Mouse (Mus musculus) 416B (cell line): Measurements from ENCODE around the gene Mfsd4b1.
"Not testable (repeated sequence)": the region's sequence is repeated elsewhere in the genome, so short reads cannot be mapped to it uniquely, and the experiment has no call there.

ENCODE experiments used
- DNase-seq: peaks from one replicate; pipeline ENCODE4 v3.0.0; 2011; ENCODE audit warnings: low read depth

Gene Mfsd4b1

GRCm38 (mm10) chr10:40034956-40035355 is 9.9 kb upstream of the Mfsd4b1 start:
- DNase-seq: no peak

GRCm38 (mm10) chr10:40032897-40033296 is 7.8 kb upstream of the Mfsd4b1 start:
- no peak for DNase-seq

- DNase-seq: no peak
Measured at GRCm38 (mm10) chr10:40030716-40031115, 5.6 kb upstream of the Mfsd4b1 start.

- DNase-seq: no peak
Measured at GRCm38 (mm10) chr10:40029610-40030009, 4.5 kb upstream of the Mfsd4b1 start.

GRCm38 (mm10) chr10:40028091-40028490 is 3.0 kb upstream of the Mfsd4b1 start:
- DNase-seq: no peak

GRCm38 (mm10) chr10:40026546-40026945 is 1.5 kb upstream of the Mfsd4b1 start:
- no peak for DNase-seq

- DNase-seq: no peak
Measured at GRCm38 (mm10) chr10:40025560-40025959, 492 bp upstream of the Mfsd4b1 start.

- DNase-seq: no peak
Measured at GRCm38 (mm10) chr10:40020401-40020800, 4.7 kb downstream of the Mfsd4b1 start.

- DNase-seq: no peak
Measured at GRCm38 (mm10) chr10:40019492-40019891, 5.6 kb downstream of the Mfsd4b1 start.

GRCm38 (mm10) chr10:40018261-40018860 is 6.7 kb downstream of the Mfsd4b1 start:
- no peak for DNase-seq

- no peak for DNase-seq
Measured at GRCm38 (mm10) chr10:40009591-40009990, 15.5 kb downstream of the Mfsd4b1 start.

- not testable (repeated sequence) for DNase-seq
Measured at GRCm38 (mm10) chr10:40008847-40009246, 16.2 kb downstream of the Mfsd4b1 start.

- DNase-seq: no peak
Measured at GRCm38 (mm10) chr10:40007953-40008352, 17.1 kb downstream of the Mfsd4b1 start.

- no peak for DNase-seq
Measured at GRCm38 (mm10) chr10:40006963-40007362, 18.1 kb downstream of the Mfsd4b1 start.

- no peak for DNase-seq
Measured at GRCm38 (mm10) chr10:40000746-40001145, 24.3 kb downstream of the Mfsd4b1 start.

- DNase-seq: no peak
Measured at GRCm38 (mm10) chr10:39991155-39991554, 33.9 kb downstream of the Mfsd4b1 start.

GRCm38 (mm10) chr10:39986466-39986865 is 38.6 kb downstream of the Mfsd4b1 start, which contains the start of gene Mfsd4b5:
Gene Mfsd4b5, minus strand, starts transcription at chr10:39986646.
- DNase-seq: no peak

GRCm38 (mm10) chr10:39982604-39983003 is 42.5 kb downstream of the Mfsd4b1 start:
- peak; percentile 29 for DNase-seq

GRCm38 (mm10) chr10:39978231-39978630 is 46.8 kb downstream of the Mfsd4b1 start:
- DNase-seq: no peak

GRCm38 (mm10) chr10:39977346-39977745 is 47.7 kb downstream of the Mfsd4b1 start:
- no peak for DNase-seq

GRCm38 (mm10) chr10:39975771-39976170 is 49.3 kb downstream of the Mfsd4b1 start:
- no peak for DNase-seq

- no peak for DNase-seq
Measured at GRCm38 (mm10) chr10:39974982-39975381, 50.1 kb downstream of the Mfsd4b1 start.

- peak; percentile 59 for DNase-seq
Measured at GRCm38 (mm10) chr10:39967512-39967911, 57.6 kb downstream of the Mfsd4b1 start.

GRCm38 (mm10) chr10:39961906-39962305 is 63.2 kb downstream of the Mfsd4b1 start:
- peak; percentile 39 for DNase-seq
